Mouse (Mus musculus) ES-CJ7 (cell line): Measurements from ENCODE around the gene Tut7.
"Not testable (repeated sequence)": the region's sequence is repeated elsewhere in the genome, so short reads cannot be mapped to it uniquely, and the experiment has no call there.

Source experiments
- DNase-seq: peaks from one replicate; pipeline ENCODE4 v3.0.0; 2011; ENCODE audit warnings: low read depth, low spot score

The Tut7 gene

DNA sequence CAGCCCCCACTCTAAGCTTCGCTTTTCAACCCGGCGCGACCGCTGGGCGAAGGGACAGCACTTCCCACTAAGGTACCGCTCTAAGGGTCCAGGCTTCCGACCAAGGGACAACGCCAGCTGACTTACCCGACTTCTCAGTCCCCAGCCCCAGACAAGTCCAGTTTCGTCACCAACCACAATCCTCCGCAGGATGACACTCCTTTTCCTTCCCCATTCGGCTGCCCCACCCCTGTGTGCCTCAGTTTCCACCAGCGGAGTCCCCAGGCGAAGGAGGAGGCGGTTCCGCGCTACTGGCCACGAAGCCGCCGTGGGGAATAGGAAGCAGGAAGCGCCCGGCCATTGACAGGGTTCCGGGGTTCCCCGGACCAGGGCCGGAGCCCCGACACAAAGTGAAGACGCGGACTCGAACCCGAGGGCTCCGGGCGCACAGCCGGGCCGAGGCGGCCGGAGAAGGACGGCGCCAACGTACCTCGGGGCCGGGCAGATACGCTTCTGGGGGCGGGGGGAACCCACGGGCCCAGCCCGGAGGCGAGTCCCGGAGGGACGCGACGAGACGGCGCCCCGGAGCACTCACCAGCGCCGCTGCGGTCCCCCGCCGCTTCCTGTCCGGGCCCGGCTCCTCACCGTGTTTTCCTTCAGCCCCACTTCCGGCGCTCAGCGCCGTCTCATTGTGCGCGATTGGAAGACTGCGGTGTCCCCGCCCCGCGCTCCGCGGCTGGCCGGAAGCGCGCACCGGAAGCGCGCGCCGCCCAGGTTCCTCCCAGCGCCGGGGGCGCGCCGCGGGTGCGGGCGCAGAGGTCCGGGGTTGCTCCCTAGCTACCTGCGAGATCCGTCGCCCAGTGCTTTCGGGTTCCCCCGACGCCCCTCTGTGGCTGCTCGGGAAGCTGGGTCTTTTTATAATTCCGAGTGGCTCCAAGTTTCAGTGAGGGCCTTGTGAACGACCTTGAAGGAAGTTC is at the start of gene Tut7:
TSS of gene Tut7 (minus strand) at position 641 of the 956 bp plus-strand sequence.
- peak; percentile 94 for DNase-seq

DNA sequence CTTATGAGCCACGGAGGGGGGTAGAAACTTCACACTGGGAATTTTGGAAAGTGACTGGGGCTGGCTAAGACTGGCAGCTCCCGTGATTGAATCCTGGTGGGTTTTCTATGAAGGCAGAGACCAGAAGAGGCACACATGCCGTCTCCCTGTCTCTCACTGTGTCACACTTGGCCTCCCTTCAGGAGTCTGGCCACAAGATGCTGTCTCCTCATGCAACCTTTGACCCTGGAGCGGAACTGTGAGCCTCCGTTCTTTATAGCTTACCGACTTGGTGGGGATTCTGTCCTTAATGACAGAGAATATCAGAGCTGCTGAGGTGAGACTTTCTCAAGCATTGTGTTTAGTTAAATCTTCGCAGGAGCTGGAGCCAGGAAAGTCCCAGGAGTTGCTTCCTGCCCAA is 49.5 kb upstream of the Tut7 start:
- no peak for DNase-seq

DNA sequence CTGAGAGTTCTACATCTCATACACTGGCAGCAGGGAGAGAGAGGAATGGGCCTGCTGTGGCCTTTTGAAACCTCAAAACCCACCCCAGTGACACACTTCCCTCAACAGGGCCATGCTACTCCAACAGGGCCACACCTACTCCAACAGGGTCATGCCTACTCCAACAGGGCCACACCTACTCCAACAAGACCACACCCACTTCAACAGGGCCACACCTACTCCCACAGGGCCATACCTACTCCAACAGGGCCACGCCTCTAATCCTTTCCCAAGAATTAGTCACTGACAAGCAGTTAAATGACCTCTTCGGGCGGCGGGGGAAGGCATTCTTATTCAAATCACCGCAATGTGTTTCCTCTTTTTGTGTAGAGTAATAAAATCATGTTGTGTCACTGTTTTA is 47.1 kb upstream of the Tut7 start:
- peak; percentile 83 for DNase-seq

- DNase-seq, result peak; percentile 18
Observed at GRCm38 (mm10) chr13:59868011-59868649, 45.2 kb upstream of the Tut7 start.

DNA sequence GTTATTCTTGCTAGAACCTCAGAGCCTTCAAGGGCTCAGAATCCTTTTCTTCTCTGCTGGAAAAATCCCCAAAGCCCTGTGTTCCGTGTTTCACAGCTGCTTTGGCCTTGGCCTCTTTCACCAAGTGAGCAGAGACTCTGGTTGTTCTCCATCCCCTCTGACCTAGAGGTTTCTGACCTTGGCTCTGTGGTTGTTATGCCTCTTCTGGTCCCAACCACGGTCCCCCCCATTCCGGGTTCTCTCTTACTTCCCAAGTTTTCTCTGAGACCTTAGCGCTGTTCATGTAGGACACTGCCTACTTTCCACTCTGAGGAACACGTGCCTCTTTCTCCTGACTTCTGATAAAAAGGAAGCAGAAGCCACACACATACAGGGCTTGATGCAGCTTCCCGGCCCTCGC is 44.2 kb upstream of the Tut7 start:
- DNase-seq, result no peak

GRCm38 (mm10) chr13:59859515-59859914 is 36.6 kb upstream of the Tut7 start:
- DNase-seq, result no peak

DNA sequence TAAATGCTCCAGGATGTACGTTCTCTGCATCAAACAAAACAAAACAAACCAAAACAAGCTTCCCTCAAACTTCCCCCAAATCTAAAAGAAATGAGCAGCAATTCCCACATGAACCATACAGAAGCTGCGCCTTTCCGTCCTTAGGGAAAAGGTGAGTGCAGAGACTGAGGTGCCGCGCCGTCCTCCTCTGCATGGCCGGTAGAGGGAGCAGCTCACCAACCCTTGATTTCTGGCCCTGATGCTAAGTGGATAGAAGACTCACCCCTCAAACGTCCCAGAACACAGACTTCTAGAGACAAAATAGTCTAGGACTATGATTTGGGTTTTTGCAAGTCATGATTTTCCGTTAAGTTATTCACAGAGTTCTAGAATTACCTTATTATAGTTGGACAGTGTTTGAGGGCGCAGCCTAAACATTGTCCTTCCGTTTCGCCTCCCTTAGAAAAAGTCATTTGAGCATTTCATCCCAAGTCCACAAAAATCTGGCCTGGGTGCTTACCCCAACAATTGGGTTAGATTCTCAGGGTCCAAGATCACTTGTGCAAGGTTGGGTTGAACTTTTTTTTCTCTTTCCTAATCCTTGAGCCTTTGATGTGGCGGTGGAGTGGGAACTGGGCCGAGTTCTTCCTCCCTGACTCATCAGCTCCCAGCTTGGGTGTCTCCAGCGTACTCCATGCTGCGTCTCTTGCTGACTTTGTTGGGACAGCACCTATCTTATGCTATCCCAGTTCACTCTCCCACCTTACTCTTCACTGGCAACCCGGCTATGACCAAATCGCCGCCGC is 33.5 kb upstream of the Tut7 start:
- peak; percentile 63 for DNase-seq

GRCm38 (mm10) chr13:59853471-59853870 is 30.5 kb upstream of the Tut7 start:
- no peak for DNase-seq

- no peak for DNase-seq
Observed at GRCm38 (mm10) chr13:59850373-59850772, 27.4 kb upstream of the Tut7 start.

GRCm38 (mm10) chr13:59844661-59845060 is 21.7 kb upstream of the Tut7 start:
- no peak for DNase-seq

DNA sequence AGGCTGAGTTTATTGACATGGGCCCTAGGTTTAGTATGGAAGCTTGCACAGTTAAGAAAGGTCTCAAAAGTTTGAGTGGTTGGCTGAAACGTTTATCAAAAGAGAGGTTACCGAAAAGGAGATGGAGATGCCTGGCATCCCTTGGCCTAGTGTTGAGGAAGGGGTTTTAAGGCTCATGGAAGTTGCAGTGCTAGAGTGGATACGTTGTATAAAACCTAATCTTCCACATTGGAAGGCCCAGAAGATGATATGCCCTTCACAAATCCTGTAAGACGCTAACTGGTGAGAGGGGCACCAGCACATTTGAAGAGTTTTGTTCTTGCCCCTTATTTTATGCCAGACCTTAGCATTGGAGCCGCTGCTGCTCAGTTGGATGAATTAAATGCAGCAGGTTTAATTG is 21.0 kb upstream of the Tut7 start:
- DNase-seq, result no peak

GRCm38 (mm10) chr13:59842226-59843210 is 19.6 kb upstream of the Tut7 start:
- peak; percentile 84 for DNase-seq

- DNase-seq, result not testable (repeated sequence)
Observed at GRCm38 (mm10) chr13:59841761-59842160, 18.8 kb upstream of the Tut7 start.

- DNase-seq, result peak; percentile 96
Observed at GRCm38 (mm10) chr13:59840429-59841169, 17.7 kb upstream of the Tut7 start.

- DNase-seq, result peak; percentile 28
Observed at GRCm38 (mm10) chr13:59839356-59839755, 16.4 kb upstream of the Tut7 start.

GRCm38 (mm10) chr13:59838464-59838863 is 15.5 kb upstream of the Tut7 start:
- DNase-seq, result no peak

DNA sequence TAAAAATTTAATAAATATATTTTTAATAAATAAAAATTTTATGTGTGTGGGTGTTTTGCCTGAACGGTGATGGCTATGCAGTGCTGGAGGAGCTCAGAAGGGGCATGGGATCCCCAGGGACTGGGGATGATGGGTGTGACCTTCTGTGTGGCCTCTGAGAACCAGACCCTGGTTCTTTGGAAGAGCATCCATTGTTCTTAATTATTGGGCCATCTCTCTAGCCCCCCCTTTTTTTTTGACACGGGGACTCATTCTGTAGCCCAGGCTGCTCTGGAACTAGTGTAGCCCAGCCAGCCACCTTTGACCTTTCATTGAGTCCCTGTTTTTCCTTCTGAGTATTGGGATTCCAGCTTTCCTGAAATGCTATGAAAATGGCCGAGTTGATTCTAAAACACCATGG is 13.9 kb upstream of the Tut7 start:
- no peak for DNase-seq

GRCm38 (mm10) chr13:59836101-59836798 is 13.3 kb upstream of the Tut7 start:
- DNase-seq, result no peak

GRCm38 (mm10) chr13:59834786-59835452 is 12.0 kb upstream of the Tut7 start:
- DNase-seq, result no peak
